Mouse (Mus musculus): ENCODE data around the gene Ankrd33. TPM values are rescaled to one million over a fixed set of nuclear protein-coding genes. Genes with fewer than 3 reads are reported as not detected.

Gene Ankrd33
- polyA plus RNA-seq, 1 experiment from 2014 or later, result not detected

DNA sequence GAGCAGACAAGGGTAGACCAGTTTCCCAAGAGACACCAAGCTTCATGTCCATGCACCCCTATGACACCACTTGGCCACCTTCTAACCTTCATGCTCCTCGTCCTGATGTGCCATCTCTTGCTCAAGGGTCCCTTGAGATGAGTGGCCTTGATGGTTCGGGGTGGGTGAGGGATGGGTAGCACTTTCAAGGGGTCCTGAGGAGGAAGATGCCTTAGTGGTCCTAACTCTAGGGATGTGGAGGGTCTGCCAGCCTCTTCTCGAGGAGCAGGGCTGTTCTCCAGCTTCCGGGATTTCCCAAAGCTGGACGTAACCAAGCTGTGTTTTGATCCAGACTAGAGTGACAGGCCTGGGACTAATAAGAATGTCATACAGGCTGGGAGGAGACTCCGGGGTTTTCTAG is 10.0 kb downstream of the Ankrd33 start:
- no peak for DNase-seq (ENCODE audit: low spot score)
- Histone ChIP-seq H3K9me3 (replicated peaks; ENCODE audit: control insufficient read depth, low read length) (no peaks in the 10 kb centered on the region), H3K36me3 (ENCODE audit: control insufficient read depth, insufficient read depth, low read length) (no peaks in the 10 kb centered on the region), H3K4me1 (ENCODE audit: control insufficient read depth, insufficient read depth, low read length) (0 out of 2 replicates have a peak, but pooled peaks cover 3% of the 10 kb centered on the region), H3K9ac (ENCODE audit: low read length) (no peak overlapping the region), H3K27ac (ENCODE audit: low read depth, low read length) (no peak overlapping the region), H3K4me3 (ENCODE audit: low read depth, low read length) (no peak overlapping the region), H3K4me2 (ENCODE audit: low read length) (no peak overlapping the region), H3K27me3 (replicated peaks; ENCODE audit: control insufficient read depth, insufficient read depth, low read length) (peaks cover 23% of the 10 kb centered on the region)
- ATAC-seq, result no peak
- 86% methylated on average over 6 of the region's 6 CpGs for WGBS

DNA sequence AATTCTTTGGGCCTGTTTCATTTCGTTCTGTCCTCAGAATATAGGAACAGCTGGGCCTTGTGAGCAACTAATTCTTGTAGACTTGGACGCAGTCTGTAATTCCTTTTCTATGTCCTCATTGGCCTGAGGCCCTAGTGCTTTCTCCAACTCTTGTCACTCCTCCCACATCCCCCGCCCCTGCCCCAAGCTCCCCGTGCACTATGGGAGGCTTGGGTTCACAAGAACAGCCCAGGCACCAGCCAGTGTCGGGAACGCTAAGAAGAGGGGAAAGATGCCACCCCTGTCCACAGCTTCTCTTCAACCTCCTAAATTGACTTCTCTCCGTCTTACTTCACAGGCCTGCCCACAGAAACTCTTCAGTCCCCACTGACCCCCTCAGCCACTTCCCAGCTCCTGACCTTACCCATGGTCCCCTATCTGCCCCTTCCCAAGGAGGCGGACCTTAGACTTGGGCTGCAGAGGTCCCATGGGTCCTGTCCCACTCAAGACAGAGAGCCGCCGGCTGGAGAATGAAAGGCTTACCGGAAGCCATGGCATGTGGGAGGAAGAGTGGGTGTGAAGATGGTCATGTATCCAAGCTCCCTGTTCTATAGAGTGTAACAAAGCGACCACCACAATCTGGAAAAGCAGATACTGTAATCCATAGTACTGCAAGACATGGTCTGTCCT is 11.5 kb downstream of the Ankrd33 start:
- Histone ChIP-seq H3K4me2 (ENCODE audit: low read length) (no peak overlapping the region), H3K4me3 (ENCODE audit: low read depth, low read length) (no peak overlapping the region), H3K36me3 (ENCODE audit: control insufficient read depth, insufficient read depth, low read length) (no peaks in the 10 kb centered on the region), H3K4me1 (ENCODE audit: control insufficient read depth, insufficient read depth, low read length) (0 out of 2 replicates have a peak, but pooled peaks cover 3% of the 10 kb centered on the region), H3K27me3 (replicated peaks; ENCODE audit: control insufficient read depth, insufficient read depth, low read length) (peaks cover 23% of the 10 kb centered on the region), H3K9me3 (replicated peaks; ENCODE audit: control insufficient read depth, low read length) (no peaks in the 10 kb centered on the region), H3K9ac (ENCODE audit: low read length) (no peak overlapping the region), H3K27ac (ENCODE audit: low read depth, low read length) (no peak overlapping the region)
- ATAC-seq (no peak), DNase-seq (ENCODE audit: low spot score) (no peak)
- 83% methylated on average over 12 of the region's 12 CpGs for WGBS

DNA sequence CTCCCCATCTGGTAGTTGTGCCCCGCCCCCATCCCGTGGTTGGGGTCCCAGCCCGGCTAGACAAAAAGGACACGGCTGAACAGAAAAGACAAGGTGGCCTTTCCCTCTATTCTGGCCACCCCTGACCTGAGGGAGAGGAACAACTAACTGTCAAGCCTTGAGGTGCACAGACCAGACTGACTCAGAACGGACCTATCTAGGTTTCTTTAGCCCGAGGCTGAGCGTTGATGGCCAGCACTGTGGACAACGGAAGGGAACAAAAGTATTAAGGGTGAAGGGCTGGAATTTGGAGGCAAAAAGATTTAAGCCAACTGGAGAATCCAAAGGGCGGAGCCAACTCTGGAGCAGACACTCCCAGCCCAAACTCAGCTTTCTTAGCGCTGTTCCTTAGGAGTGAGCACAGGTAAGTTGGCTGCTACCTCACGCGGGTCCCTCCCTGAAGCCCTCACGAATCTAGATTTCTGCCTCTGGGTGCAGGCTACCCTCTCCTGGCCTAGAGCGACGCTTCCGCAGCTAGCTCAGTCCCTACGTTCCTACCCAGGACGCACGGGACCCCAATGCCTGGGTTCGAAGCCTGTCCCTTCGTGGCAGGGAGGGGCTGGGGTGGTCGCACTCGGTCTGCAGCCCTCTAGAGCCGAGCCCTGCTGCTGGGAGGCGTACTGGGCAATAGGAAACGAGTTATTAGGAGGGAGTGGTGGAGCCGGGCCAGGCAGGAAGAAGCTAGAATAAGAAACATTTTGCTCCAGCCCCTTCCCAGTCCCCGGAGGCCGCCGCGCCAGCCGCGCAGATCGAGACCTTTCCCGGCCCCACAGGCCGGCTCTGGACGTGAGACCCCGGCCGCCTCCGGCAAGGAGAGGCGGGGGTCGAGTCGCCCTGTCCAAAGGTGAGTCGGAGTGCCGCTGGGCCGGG is 12.9 kb downstream of the Ankrd33 start, which contains the start of gene Acvrl1:
TSS of gene Acvrl1 (plus strand) at position 342 of the 909 bp plus-strand sequence.
- peak within 1 kb of the TSS; percentile 37 for H3K9ac ChIP-seq (ENCODE audit: low read length)
- peak within 1 kb of the TSS; percentile 13; the same call in 1 of the 2 replicates for H3K4me3 ChIP-seq (ENCODE audit: low read depth, low read length)
- H3K27ac ChIP-seq (ENCODE audit: low read depth, low read length), result no peak within 1 kb of the TSS
- peaks cover 23% of the 10 kb centered on the region for H3K27me3 ChIP-seq (replicated peaks; ENCODE audit: control insufficient read depth, insufficient read depth, low read length)
- DNase-seq (ENCODE audit: low spot score) (no peak), ATAC-seq (no peak)
- H3K36me3 ChIP-seq (ENCODE audit: control insufficient read depth, insufficient read depth, low read length), result no peaks in the 10 kb centered on the region
- 0 out of 2 replicates have a peak, but pooled peaks cover 5% of the 10 kb centered on the region for H3K4me1 ChIP-seq (ENCODE audit: control insufficient read depth, insufficient read depth, low read length)
- H3K4me2 ChIP-seq (ENCODE audit: low read length), result peak within 1 kb of the TSS; percentile 38
- no peaks in the 10 kb centered on the region for H3K9me3 ChIP-seq (replicated peaks; ENCODE audit: control insufficient read depth, low read length)
- WGBS, result 4% methylated on average over 46 of the region's 46 CpGs

DNA sequence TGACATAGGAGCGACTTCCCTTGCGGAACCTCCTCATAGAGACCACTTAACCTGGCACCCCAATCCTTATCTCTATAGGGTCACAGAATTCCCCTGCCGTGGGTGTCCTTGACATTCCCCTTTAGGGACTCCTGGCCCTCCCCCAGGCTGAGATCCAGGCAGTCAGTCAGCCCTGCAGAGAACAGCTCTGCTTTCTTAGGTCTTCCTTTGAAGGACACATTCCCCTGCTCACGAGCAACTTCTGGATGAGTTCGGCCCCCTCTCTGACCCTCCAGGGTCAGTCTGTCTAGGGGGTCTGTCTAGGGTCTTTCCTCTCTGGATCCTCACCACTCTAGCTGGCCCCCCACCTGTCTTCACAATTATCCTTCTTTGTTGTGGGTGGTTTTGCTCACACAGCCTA is 13.9 kb downstream of the Ankrd33 start:
- no peak for ATAC-seq
- H3K4me3 ChIP-seq (ENCODE audit: low read depth, low read length), result no peak overlapping the region
- H3K36me3 ChIP-seq (ENCODE audit: control insufficient read depth, insufficient read depth, low read length), result no peaks in the 10 kb centered on the region
- no peak for DNase-seq (ENCODE audit: low spot score)
- H3K9me3 ChIP-seq (replicated peaks; ENCODE audit: control insufficient read depth, low read length), result no peaks in the 10 kb centered on the region
- 0 out of 2 replicates have a peak, but pooled peaks cover 5% of the 10 kb centered on the region for H3K4me1 ChIP-seq (ENCODE audit: control insufficient read depth, insufficient read depth, low read length)
- peaks cover 23% of the 10 kb centered on the region for H3K27me3 ChIP-seq (replicated peaks; ENCODE audit: control insufficient read depth, insufficient read depth, low read length)
- WGBS, result 30% methylated on average over 5 of the region's 5 CpGs
- H3K4me2 ChIP-seq (ENCODE audit: low read length), result no peak overlapping the region
- H3K9ac ChIP-seq (ENCODE audit: low read length), result no peak overlapping the region
- no peak overlapping the region for H3K27ac ChIP-seq (ENCODE audit: low read depth, low read length)

DNA sequence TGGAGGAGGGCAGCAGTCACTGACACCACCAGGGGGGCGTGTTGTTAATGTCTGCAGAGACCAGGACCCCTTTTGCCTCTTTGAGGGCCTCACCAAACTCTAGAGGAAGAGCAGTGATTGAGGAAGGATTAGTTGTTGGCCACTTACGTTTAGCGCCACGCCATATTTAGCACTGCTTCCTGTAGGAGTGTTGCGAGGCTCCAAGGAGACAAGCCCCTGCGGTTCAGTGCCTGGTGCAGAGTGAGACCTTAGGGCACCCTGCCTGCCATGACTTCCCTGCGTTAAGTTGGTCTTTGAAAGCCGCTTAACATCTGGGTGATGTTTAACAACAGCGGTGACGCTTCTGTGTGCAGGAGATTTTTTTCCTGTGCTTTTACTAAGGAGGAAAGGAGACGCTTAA is 15.9 kb downstream of the Ankrd33 start:
- Histone ChIP-seq H3K9me3 (replicated peaks; ENCODE audit: control insufficient read depth, low read length) (no peaks in the 10 kb centered on the region), H3K4me2 (ENCODE audit: low read length) (no peak overlapping the region), H3K27ac (ENCODE audit: low read depth, low read length) (no peak overlapping the region), H3K36me3 (ENCODE audit: control insufficient read depth, insufficient read depth, low read length) (no peaks in the 10 kb centered on the region), H3K9ac (ENCODE audit: low read length) (no peak overlapping the region), H3K4me3 (ENCODE audit: low read depth, low read length) (no peak overlapping the region), H3K27me3 (replicated peaks; ENCODE audit: control insufficient read depth, insufficient read depth, low read length) (peaks cover 23% of the 10 kb centered on the region), H3K4me1 (ENCODE audit: control insufficient read depth, insufficient read depth, low read length) (0 out of 2 replicates have a peak, but pooled peaks cover 5% of the 10 kb centered on the region)
- WGBS, result 58% methylated on average over 11 of the region's 11 CpGs
- ATAC-seq (no peak), DNase-seq (ENCODE audit: low spot score) (no peak)

DNA sequence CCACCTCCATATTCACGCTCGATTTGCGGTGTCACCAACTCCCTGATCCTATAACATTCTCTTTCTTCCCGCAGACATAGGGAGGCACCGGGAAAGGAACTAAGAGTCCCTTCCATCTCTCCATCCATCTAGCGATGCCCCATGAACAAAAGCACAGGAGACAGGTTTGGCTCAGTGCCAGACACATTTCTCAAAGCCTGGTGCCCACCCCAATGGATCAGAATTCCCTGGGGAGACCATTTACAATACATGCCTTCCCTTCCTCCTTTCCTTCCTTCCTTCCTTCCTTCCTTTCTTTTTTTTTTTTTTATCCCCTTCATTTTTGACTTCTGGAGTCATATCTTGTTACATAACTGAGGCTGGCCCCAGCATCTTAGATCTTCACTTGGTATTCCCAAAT is 16.5 kb downstream of the Ankrd33 start:
- Histone ChIP-seq H3K9me3 (replicated peaks; ENCODE audit: control insufficient read depth, low read length) (no peaks in the 10 kb centered on the region), H3K27me3 (replicated peaks; ENCODE audit: control insufficient read depth, insufficient read depth, low read length) (peaks cover 23% of the 10 kb centered on the region), H3K9ac (ENCODE audit: low read length) (no peak overlapping the region), H3K36me3 (ENCODE audit: control insufficient read depth, insufficient read depth, low read length) (no peaks in the 10 kb centered on the region), H3K4me3 (ENCODE audit: low read depth, low read length) (no peak overlapping the region), H3K4me2 (ENCODE audit: low read length) (no peak overlapping the region), H3K27ac (ENCODE audit: low read depth, low read length) (no peak overlapping the region), H3K4me1 (ENCODE audit: control insufficient read depth, insufficient read depth, low read length) (0 out of 2 replicates have a peak, but pooled peaks cover 5% of the 10 kb centered on the region)
- no peak for ATAC-seq
- 56% methylated on average over 6 of the region's 6 CpGs for WGBS
- DNase-seq (ENCODE audit: low spot score), result no peak

DNA sequence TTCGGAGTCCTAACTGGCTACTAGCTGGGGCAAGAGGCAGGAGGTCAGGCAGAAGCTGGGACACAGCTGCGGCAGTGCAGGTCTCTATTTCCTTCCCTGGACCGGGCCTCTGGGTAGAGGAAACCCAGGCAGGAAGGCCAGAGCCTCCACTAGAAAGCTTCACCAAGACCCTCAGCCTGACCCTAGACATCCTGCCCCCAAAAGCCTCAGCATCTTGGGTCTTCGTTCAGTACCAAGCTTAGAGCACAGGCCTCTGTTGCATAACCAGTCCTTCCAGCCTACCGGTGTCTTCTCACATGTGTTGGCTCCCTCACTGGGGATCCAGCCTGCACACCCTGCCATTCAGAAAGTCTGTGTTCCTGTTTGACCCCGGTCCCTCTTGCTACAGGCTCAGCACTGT is 17.2 kb downstream of the Ankrd33 start:
- Histone ChIP-seq H3K4me2 (ENCODE audit: low read length) (no peak overlapping the region), H3K36me3 (ENCODE audit: control insufficient read depth, insufficient read depth, low read length) (no peaks in the 10 kb centered on the region), H3K4me3 (ENCODE audit: low read depth, low read length) (no peak overlapping the region), H3K9me3 (replicated peaks; ENCODE audit: control insufficient read depth, low read length) (no peaks in the 10 kb centered on the region), H3K4me1 (ENCODE audit: control insufficient read depth, insufficient read depth, low read length) (0 out of 2 replicates have a peak, but pooled peaks cover 5% of the 10 kb centered on the region), H3K27me3 (replicated peaks; ENCODE audit: control insufficient read depth, insufficient read depth, low read length) (peaks cover 23% of the 10 kb centered on the region), H3K27ac (ENCODE audit: low read depth, low read length) (no peak overlapping the region), H3K9ac (ENCODE audit: low read length) (no peak overlapping the region)
- ATAC-seq (no peak), DNase-seq (ENCODE audit: low spot score) (no peak)
- WGBS, result 85% methylated on average over 6 of the region's 6 CpGs

DNA sequence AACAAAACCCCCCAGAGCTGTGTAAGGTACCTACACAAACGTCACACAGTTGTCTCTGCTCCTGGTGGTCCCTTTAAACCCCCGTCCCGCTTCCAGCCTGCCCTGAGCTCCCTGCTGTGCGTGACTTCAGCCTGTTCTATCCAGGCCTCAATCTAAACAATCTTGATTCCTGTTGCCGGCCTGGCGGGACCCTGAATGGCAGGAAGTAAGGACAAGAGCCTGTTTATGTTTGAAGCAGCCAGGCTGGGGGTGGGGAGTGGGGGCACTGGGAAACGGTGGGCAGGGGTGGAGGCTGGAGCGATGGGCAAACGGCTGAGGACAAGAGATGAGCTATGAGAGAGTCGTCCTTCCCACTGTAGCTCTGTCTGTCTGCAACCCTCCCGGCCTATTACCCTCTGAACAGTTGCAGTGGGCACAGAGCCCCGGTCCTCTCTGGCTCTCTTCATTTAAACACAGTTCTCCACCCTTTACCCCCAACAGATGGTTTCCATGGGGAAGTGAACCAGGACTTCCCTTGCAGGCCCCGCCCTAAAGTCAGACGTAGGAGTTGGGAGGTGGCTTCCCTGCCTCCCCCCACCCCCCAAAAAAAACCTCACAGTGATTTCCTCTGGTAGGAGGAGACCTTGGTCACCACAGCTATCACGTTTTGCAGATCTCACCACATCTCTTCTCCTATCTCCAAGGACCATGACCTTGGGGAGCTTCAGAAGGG is 18.6 kb downstream of the Ankrd33 start:
- Histone ChIP-seq H3K4me3 (ENCODE audit: low read depth, low read length) (no peak overlapping the region), H3K9me3 (replicated peaks; ENCODE audit: control insufficient read depth, low read length) (no peaks in the 10 kb centered on the region), H3K36me3 (ENCODE audit: control insufficient read depth, insufficient read depth, low read length) (no peaks in the 10 kb centered on the region), H3K4me2 (ENCODE audit: low read length) (no peak overlapping the region), H3K9ac (ENCODE audit: low read length) (no peak overlapping the region), H3K27ac (ENCODE audit: low read depth, low read length) (no peak overlapping the region; the same call in 1 of the 2 replicates), H3K27me3 (replicated peaks; ENCODE audit: control insufficient read depth, insufficient read depth, low read length) (peaks cover 10% of the 10 kb centered on the region), H3K4me1 (ENCODE audit: control insufficient read depth, insufficient read depth, low read length) (0 out of 2 replicates have a peak, but pooled peaks cover 2% of the 10 kb centered on the region)
- ATAC-seq, result no peak
- no peak for DNase-seq (ENCODE audit: low spot score)
- 33% methylated on average over 15 of the region's 15 CpGs for WGBS
